Mouse (Mus musculus): Measurements from ENCODE around the gene H2afz. TPM values are rescaled to one million over a fixed set of nuclear protein-coding genes. Genes with fewer than 3 reads are reported as not detected.

H2afz gene
- polyA plus RNA-seq, 1 experiment, result 401 TPM

GRCm38 (mm10) chr3:137869395-137869794 lies 5.1 kb downstream of the H2afz start:
- WGBS, result 91% methylated on average over 9 of the region's 9 CpGs
- TF ChIP-seq POLR2A (IDR thresholded peaks at IDR 0.05; ENCODE audit: low read depth, low read length), result no peak
- no peak for TF ChIP-seq CTCF (IDR thresholded peaks at IDR 0.05; ENCODE audit: extremely low read depth, insufficient read length, insufficient replicate concordance, low read depth, low read length)
- H3K4me3 ChIP-seq (ENCODE audit: low read depth, low read length), result no peak overlapping the region
- no peaks in the 10 kb centered on the region; the same call in 1 of the 2 replicates for H3K4me1 ChIP-seq (ENCODE audit: control insufficient read depth, insufficient read depth, insufficient read length, low read length)
- H3K27me3 ChIP-seq (ENCODE audit: control insufficient read depth, insufficient read depth, low read length), result no peaks in the 10 kb centered on the region
- peaks cover 5% of the 10 kb centered on the region; the same call in 1 of the 2 replicates for H3K36me3 ChIP-seq (ENCODE audit: control insufficient read depth, insufficient read depth, low read length)
- no peak overlapping the region for H3K27ac ChIP-seq (ENCODE audit: insufficient read depth, low read depth, low read length)

- WGBS, result 42% methylated on average over 3 of the region's 3 CpGs
- H3K4me1 ChIP-seq (ENCODE audit: control insufficient read depth, insufficient read depth, insufficient read length, low read length), result no peaks in the 10 kb centered on the region
- H3K27me3 ChIP-seq (ENCODE audit: control insufficient read depth, insufficient read depth, low read length), result no peaks in the 10 kb centered on the region
- H3K4me3 ChIP-seq (ENCODE audit: low read depth, low read length), result no peak overlapping the region
- TF ChIP-seq CTCF (IDR thresholded peaks at IDR 0.05; ENCODE audit: extremely low read depth, insufficient read length, insufficient replicate concordance, low read depth, low read length), result no peak
- TF ChIP-seq POLR2A (IDR thresholded peaks at IDR 0.05; ENCODE audit: low read depth, low read length), result no peak
- H3K27ac ChIP-seq (ENCODE audit: insufficient read depth, low read depth, low read length), result no peak overlapping the region
- peaks cover 2% of the 10 kb centered on the region; the same call in 1 of the 2 replicates for H3K36me3 ChIP-seq (ENCODE audit: control insufficient read depth, insufficient read depth, low read length)
Observed at GRCm38 (mm10) chr3:137879313-137879712, 15.0 kb downstream of the H2afz start.

GRCm38 (mm10) chr3:137880109-137880748 lies 15.9 kb downstream of the H2afz start:
- Histone ChIP-seq H3K27me3 (ENCODE audit: control insufficient read depth, insufficient read depth, low read length) (no peaks in the 10 kb centered on the region), H3K4me1 (ENCODE audit: control insufficient read depth, insufficient read depth, insufficient read length, low read length) (no peaks in the 10 kb centered on the region), H3K4me3 (ENCODE audit: low read depth, low read length) (no peak overlapping the region), H3K27ac (ENCODE audit: insufficient read depth, low read depth, low read length) (no peak overlapping the region), H3K36me3 (ENCODE audit: control insufficient read depth, insufficient read depth, low read length) (0 out of 2 replicates have a peak, but pooled peaks cover 2% of the 10 kb centered on the region)
- WGBS, result 67% methylated on average over 4 of the region's 4 CpGs
- TF ChIP-seq CTCF (IDR thresholded peaks at IDR 0.05; ENCODE audit: extremely low read depth, insufficient read length, insufficient replicate concordance, low read depth, low read length) (no peak), POLR2A (IDR thresholded peaks at IDR 0.05; ENCODE audit: low read depth, low read length) (no peak)

GRCm38 (mm10) chr3:137881093-137881492 lies 16.8 kb downstream of the H2afz start:
- Histone ChIP-seq H3K4me1 (ENCODE audit: control insufficient read depth, insufficient read depth, insufficient read length, low read length) (no peaks in the 10 kb centered on the region), H3K36me3 (ENCODE audit: control insufficient read depth, insufficient read depth, low read length) (0 out of 2 replicates have a peak, but pooled peaks cover 3% of the 10 kb centered on the region), H3K4me3 (ENCODE audit: low read depth, low read length) (no peak overlapping the region), H3K27me3 (ENCODE audit: control insufficient read depth, insufficient read depth, low read length) (no peaks in the 10 kb centered on the region), H3K27ac (ENCODE audit: insufficient read depth, low read depth, low read length) (no peak overlapping the region)
- WGBS, result 97% methylated on average over 5 of the region's 5 CpGs
- TF ChIP-seq POLR2A (IDR thresholded peaks at IDR 0.05; ENCODE audit: low read depth, low read length), result no peak
- no peak for TF ChIP-seq CTCF (IDR thresholded peaks at IDR 0.05; ENCODE audit: extremely low read depth, insufficient read length, insufficient replicate concordance, low read depth, low read length)

- Histone ChIP-seq H3K27me3 (ENCODE audit: control insufficient read depth, insufficient read depth, low read length) (no peaks in the 10 kb centered on the region), H3K4me1 (ENCODE audit: control insufficient read depth, insufficient read depth, insufficient read length, low read length) (no peaks in the 10 kb centered on the region), H3K4me3 (ENCODE audit: low read depth, low read length) (no peak overlapping the region), H3K36me3 (ENCODE audit: control insufficient read depth, insufficient read depth, low read length) (peaks cover 13% of the 10 kb centered on the region), H3K27ac (ENCODE audit: insufficient read depth, low read depth, low read length) (no peak overlapping the region)
- WGBS, result 86% methylated on average over 7 of the region's 7 CpGs
- no peak for TF ChIP-seq CTCF (IDR thresholded peaks at IDR 0.05; ENCODE audit: extremely low read depth, insufficient read length, insufficient replicate concordance, low read depth, low read length)
- no peak for TF ChIP-seq POLR2A (IDR thresholded peaks at IDR 0.05; ENCODE audit: low read depth, low read length)
Observed at GRCm38 (mm10) chr3:137887961-137888360, 23.7 kb downstream of the H2afz start.

GRCm38 (mm10) chr3:137891089-137891488 lies 26.8 kb downstream of the H2afz start:
- Histone ChIP-seq H3K36me3 (ENCODE audit: control insufficient read depth, insufficient read depth, low read length) (peaks cover 16% of the 10 kb centered on the region), H3K27ac (ENCODE audit: insufficient read depth, low read depth, low read length) (no peak overlapping the region), H3K4me1 (ENCODE audit: control insufficient read depth, insufficient read depth, insufficient read length, low read length) (no peaks in the 10 kb centered on the region), H3K4me3 (ENCODE audit: low read depth, low read length) (no peak overlapping the region), H3K27me3 (ENCODE audit: control insufficient read depth, insufficient read depth, low read length) (no peaks in the 10 kb centered on the region)
- 77% methylated on average over 3 of the region's 3 CpGs for WGBS
- TF ChIP-seq CTCF (IDR thresholded peaks at IDR 0.05; ENCODE audit: extremely low read depth, insufficient read length, insufficient replicate concordance, low read depth, low read length) (no peak), POLR2A (IDR thresholded peaks at IDR 0.05; ENCODE audit: low read depth, low read length) (no peak)

GRCm38 (mm10) chr3:137892118-137892517 lies 27.8 kb downstream of the H2afz start:
- H3K36me3 ChIP-seq (ENCODE audit: control insufficient read depth, insufficient read depth, low read length), result peaks cover 13% of the 10 kb centered on the region
- H3K4me1 ChIP-seq (ENCODE audit: control insufficient read depth, insufficient read depth, insufficient read length, low read length), result no peaks in the 10 kb centered on the region
- H3K27me3 ChIP-seq (ENCODE audit: control insufficient read depth, insufficient read depth, low read length), result no peaks in the 10 kb centered on the region
- no peak overlapping the region for H3K4me3 ChIP-seq (ENCODE audit: low read depth, low read length)
- no peak for TF ChIP-seq CTCF (IDR thresholded peaks at IDR 0.05; ENCODE audit: extremely low read depth, insufficient read length, insufficient replicate concordance, low read depth, low read length)
- no peak for TF ChIP-seq POLR2A (IDR thresholded peaks at IDR 0.05; ENCODE audit: low read depth, low read length)
- 92% methylated on average over 4 of the region's 4 CpGs for WGBS
- H3K27ac ChIP-seq (ENCODE audit: insufficient read depth, low read depth, low read length), result no peak overlapping the region
